In genomic region chr19:44007186-44007585, GRCm38 (mm10) we compare ENCODE assay signal across 14 mouse cellular contexts. TPM values are rescaled to one million over a fixed set of nuclear protein-coding genes. Genes with fewer than 3 reads are reported as not detected.
DNase-seq lines count a peak whose midpoint lies in the region; ATAC-seq and TF ChIP-seq lines count a peak whose summit lies in the region.
"Had no signal": no experiment of that assay in that cellular context is flagged by ENCODE, and none has a peak within 500 bp of the region (broad histone marks: within the 10 kb centered on the region; RNA-seq: fewer than 3 reads in every experiment).

No protein-coding gene starts in this region.

- peak; percentile 24 for DNase-seq in limb, embryonic 11.5 days (ENCODE audit: low spot score)
- no peak for DNase-seq in limb, embryonic 10.5 days (ENCODE audit: low spot score)
- no peak for DNase-seq in ES-E14 (ENCODE audit: low read depth, low spot score)
- DNase-seq in embryonic facial prominence, embryonic 14.5 days (ENCODE audit: low spot score): peak; percentile 44
- DNase-seq in MN1 (ENCODE audit: low spot score): no peak
- no peak for DNase-seq in hindbrain, embryonic 10.5 days (ENCODE audit: low spot score)
- DNase-seq: adrenal gland, postnatal 14 days; liver, embryonic 13.5 days had no signal

- H3K9me3 ChIP-seq in limb, embryonic 11.5 days (ENCODE audit: control insufficient read depth, low read length): no peaks in the 10 kb centered on the region
- H3K9me3 ChIP-seq in limb, embryonic 10.5 days (replicated peaks): no peaks in the 10 kb centered on the region
- no peaks in the 10 kb centered on the region for H3K9me3 ChIP-seq in ES-E14 (ENCODE audit: control insufficient read depth, insufficient read depth, low read depth, low read length)
- H3K9me3 ChIP-seq in embryonic facial prominence, embryonic 14.5 days (ENCODE audit: control insufficient read depth, low read length): no peaks in the 10 kb centered on the region
- no peaks in the 10 kb centered on the region for H3K9me3 ChIP-seq in limb, embryonic 15.5 days
- no peaks in the 10 kb centered on the region for H3K9me3 ChIP-seq in hindbrain, embryonic 10.5 days
- H3K9me3 ChIP-seq: forebrain, embryonic 13.5 days; liver, embryonic 13.5 days had no signal

- no peak overlapping the region for H3K27ac ChIP-seq in limb, embryonic 11.5 days (replicated peaks; ENCODE audit: low read depth, low read length)
- H3K27ac ChIP-seq in limb, embryonic 10.5 days: no peak overlapping the region
- no peak overlapping the region for H3K27ac ChIP-seq in ES-E14 (ENCODE audit: insufficient read depth, low read depth, low read length, poor library complexity, severe bottlenecking)
- no peak overlapping the region for H3K27ac ChIP-seq in embryonic facial prominence, embryonic 14.5 days (replicated peaks; ENCODE audit: low read depth, low read length)
- H3K27ac ChIP-seq in limb, embryonic 15.5 days: no peak overlapping the region
- no peak overlapping the region for H3K27ac ChIP-seq in hindbrain, embryonic 10.5 days
- H3K27ac ChIP-seq: forebrain, embryonic 13.5 days; layer of hippocampus, adult 2 months; liver, embryonic 13.5 days had no signal

- H3K27me3 ChIP-seq in limb, embryonic 11.5 days (ENCODE audit: control insufficient read depth, insufficient read depth, low read length): no peaks in the 10 kb centered on the region
- H3K27me3 ChIP-seq in limb, embryonic 10.5 days (ENCODE audit: low read depth, poor library complexity, severe bottlenecking): no peaks in the 10 kb centered on the region
- no peaks in the 10 kb centered on the region for H3K27me3 ChIP-seq in embryonic facial prominence, embryonic 14.5 days (replicated peaks; ENCODE audit: control insufficient read depth, insufficient read depth, low read length)
- no peaks in the 10 kb centered on the region for H3K27me3 ChIP-seq in limb, embryonic 15.5 days
- no peaks in the 10 kb centered on the region for H3K27me3 ChIP-seq in hindbrain, embryonic 10.5 days (ENCODE audit: insufficient read depth, poor library complexity, severe bottlenecking)
- H3K27me3 ChIP-seq: forebrain, embryonic 13.5 days; liver, embryonic 13.5 days had no signal

- H3K9ac ChIP-seq in limb, embryonic 11.5 days (ENCODE audit: low read length): no peak overlapping the region
- H3K9ac ChIP-seq in ES-E14 (ENCODE audit: insufficient read depth, low read depth, low read length, poor library complexity, severe bottlenecking): no peak overlapping the region
- no peak overlapping the region for H3K9ac ChIP-seq in embryonic facial prominence, embryonic 14.5 days (ENCODE audit: low read depth, low read length)
- H3K9ac ChIP-seq in limb, embryonic 15.5 days: no peak overlapping the region
- H3K9ac ChIP-seq: forebrain, embryonic 13.5 days; liver, embryonic 13.5 days had no signal

- no peak overlapping the region for H3K4me3 ChIP-seq in limb, embryonic 11.5 days (ENCODE audit: low read depth, low read length)
- H3K4me3 ChIP-seq in limb, embryonic 10.5 days: no peak overlapping the region
- H3K4me3 ChIP-seq in ES-E14 (ENCODE audit: insufficient read depth in 1 of 2, low read depth in 1 of 2, low read length in 2 of 2, poor library complexity in 1 of 2, severe bottlenecking in 1 of 2): peak overlapping the region; percentile 10 to 19; a peak in 3 of 4 replicates
- H3K4me3 ChIP-seq in embryonic facial prominence, embryonic 14.5 days (ENCODE audit: low read depth, low read length): no peak overlapping the region
- H3K4me3 ChIP-seq in limb, embryonic 15.5 days: no peak overlapping the region
- no peak overlapping the region for H3K4me3 ChIP-seq in hindbrain, embryonic 10.5 days
- H3K4me3 ChIP-seq: forebrain, embryonic 13.5 days; layer of hippocampus, adult 2 months; liver, embryonic 13.5 days had no signal

- 68% methylated on average over 12 of the region's 12 CpGs for WGBS in limb, embryonic 11.5 days
- WGBS in limb, embryonic 10.5 days: 79% methylated on average over 12 of the region's 12 CpGs
- 51% methylated on average over 12 of the region's 12 CpGs for WGBS in embryonic facial prominence, embryonic 14.5 days
- 44% methylated on average over 12 of the region's 12 CpGs for WGBS in limb, embryonic 15.5 days
- WGBS in hindbrain, embryonic 10.5 days: 67% methylated on average over 12 of the region's 12 CpGs

- no peaks in the 10 kb centered on the region for H3K36me3 ChIP-seq in limb, embryonic 11.5 days (ENCODE audit: control insufficient read depth, insufficient read depth, low read length)
- H3K36me3 ChIP-seq in limb, embryonic 10.5 days: no peaks in the 10 kb centered on the region
- no peaks in the 10 kb centered on the region for H3K36me3 ChIP-seq in ES-E14 (ENCODE audit: control insufficient read depth, insufficient read depth, low read length, poor library complexity, severe bottlenecking)
- no peaks in the 10 kb centered on the region for H3K36me3 ChIP-seq in embryonic facial prominence, embryonic 14.5 days (ENCODE audit: control insufficient read depth, insufficient read depth, low read length)
- H3K36me3 ChIP-seq in limb, embryonic 15.5 days: no peaks in the 10 kb centered on the region
- no peaks in the 10 kb centered on the region for H3K36me3 ChIP-seq in hindbrain, embryonic 10.5 days
- H3K36me3 ChIP-seq: liver, embryonic 13.5 days had no signal

- in situ Hi-C loops in ES-E14 (cut with MboI; ENCODE audit: low sequenced_read_pairs in 2 of 2, unreplicated experiment in 2 of 2): no loop called here

- H3K4me1 ChIP-seq in limb, embryonic 11.5 days (ENCODE audit: control insufficient read depth, insufficient read depth, low read length): no peaks in the 10 kb centered on the region
- no peaks in the 10 kb centered on the region for H3K4me1 ChIP-seq in limb, embryonic 10.5 days
- peaks cover 1 to 2% of the 10 kb centered on the region in 2 experiments; a peak in 1 of 4 replicates for H3K4me1 ChIP-seq in ES-E14 (ENCODE audit: control insufficient read depth in 2 of 2, insufficient read depth in 2 of 2, low read length in 2 of 2, poor library complexity in 1 of 2)
- H3K4me1 ChIP-seq in embryonic facial prominence, embryonic 14.5 days (ENCODE audit: control insufficient read depth, insufficient read depth, low read length): no peaks in the 10 kb centered on the region
- no peaks in the 10 kb centered on the region for H3K4me1 ChIP-seq in limb, embryonic 15.5 days
- 0 out of 2 replicates have a peak, but pooled peaks cover 4% of the 10 kb centered on the region for H3K4me1 ChIP-seq in hindbrain, embryonic 10.5 days (replicated peaks)
- H3K4me1 ChIP-seq: forebrain, embryonic 13.5 days; liver, embryonic 13.5 days had no signal

- ATAC-seq in limb, embryonic 11.5 days (ENCODE audit: insufficient number of reproducible peaks, low FRiP score, low TSS enrichment, low read depth): no peak
- ATAC-seq in embryonic facial prominence, embryonic 14.5 days (ENCODE audit: low read depth): peak; percentile 67; the same call in 1 of the 2 replicates
- no peak for ATAC-seq in limb, embryonic 15.5 days (ENCODE audit: insufficient number of reproducible peaks, low FRiP score, low TSS enrichment, low read depth)
- ATAC-seq: CD4-positive, CD25-positive, alpha-beta regulatory T cell, adult 4 months; forebrain, embryonic 13.5 days; hindbrain, embryonic 16.5 days had no signal

- H3K4me2 ChIP-seq in limb, embryonic 11.5 days (ENCODE audit: low read depth, severe bottlenecking): no peak overlapping the region
- H3K4me2 ChIP-seq in embryonic facial prominence, embryonic 14.5 days (ENCODE audit: low read depth, low read length): 0 out of 2 replicates have a peak overlapping the region, but pooled peaks have one; percentile 7
- H3K4me2 ChIP-seq in limb, embryonic 15.5 days: 0 out of 2 replicates have a peak overlapping the region, but pooled peaks have one; percentile 15
- H3K4me2 ChIP-seq: forebrain, embryonic 13.5 days; liver, embryonic 13.5 days had no signal

TF ChIP-seq in ES-E14, 5 proteins besides CTCF, POLR2A, EP300 and RAD21:
- TF ChIP-seq ZNF384 (IDR thresholded peaks at IDR 0.05; ENCODE audit: low read depth, low read length) (no peak), ZC3H11A (IDR thresholded peaks at IDR 0.05; ENCODE audit: borderline replicate concordance, low read depth, low read length) (no peak), CHD2 (IDR thresholded peaks at IDR 0.05; ENCODE audit: low read depth, low read length) (no peak), MAFK (IDR thresholded peaks at IDR 0.05; ENCODE audit: insufficient read depth, low read depth, low read length) (no peak), HCFC1 (IDR thresholded peaks at IDR 0.05; ENCODE audit: borderline replicate concordance, insufficient read depth, low read length) (no peak)

RNA-seq across cellular contexts. Expression of gene Cpn1, which starts 20.8 kb away (rescaled TPM):
- not detected in 2 replicates for polyA plus RNA-seq in limb, embryonic 11.5 days (2014; fragmentation: Nextera tagmentation; extraction: Ambion mirVana)
- polyA plus RNA-seq in limb, embryonic 10.5 days (2016; fragmentation: Nextera tagmentation; extraction: Ambion mirVana): 0.10 TPM in 1 of 2 replicates, not detected in the other
- total RNA-seq in ES-E14 (2012; rRNA removed): 11.3 and 11.8 TPM in 2 replicates
- 0.22 and 0.33 TPM in 2 replicates for polyA plus RNA-seq in embryonic facial prominence, embryonic 14.5 days (2014; fragmentation: Nextera tagmentation; extraction: Ambion mirVana)
- 0.18 TPM in 1 of 2 replicates, not detected in the other for polyA plus RNA-seq in limb, embryonic 15.5 days (2015; fragmentation: Nextera tagmentation; extraction: Ambion mirVana)
- 0.16 and 0.86 TPM in 2 replicates for polyA plus RNA-seq in hindbrain, embryonic 10.5 days (2016; fragmentation: Nextera tagmentation; extraction: Ambion mirVana)
- polyA plus RNA-seq: CD4-positive, CD25-positive, alpha-beta regulatory T cell, adult 4 months had no signal

RNA-seq across cellular contexts. Expression of gene Cyp2c23, which starts 21.8 kb away (rescaled TPM):
- polyA plus RNA-seq in limb, embryonic 11.5 days (2014; fragmentation: Nextera tagmentation; extraction: Ambion mirVana): 0.12 and 0.13 TPM in 2 replicates
- polyA plus RNA-seq in limb, embryonic 10.5 days (2016; fragmentation: Nextera tagmentation; extraction: Ambion mirVana): not detected in 2 replicates
- 0.31 and 0.74 TPM in 2 replicates for total RNA-seq in ES-E14 (2012; rRNA removed)
- not detected in 2 replicates for polyA plus RNA-seq in embryonic facial prominence, embryonic 14.5 days (2014; fragmentation: Nextera tagmentation; extraction: Ambion mirVana)
- 0.09 and 0.10 TPM in 2 replicates for polyA plus RNA-seq in limb, embryonic 15.5 days (2015; fragmentation: Nextera tagmentation; extraction: Ambion mirVana)
- polyA plus RNA-seq in hindbrain, embryonic 10.5 days (2016; fragmentation: Nextera tagmentation; extraction: Ambion mirVana): not detected in 2 replicates
- total RNA-seq: layer of hippocampus, adult 2 months had no signal
- polyA plus RNA-seq: CD4-positive, CD25-positive, alpha-beta regulatory T cell, adult 4 months; forebrain, embryonic 13.5 days; heart, embryonic 16.5 days; hindbrain, embryonic 16.5 days had no signal

Comparison
In these comparisons a context has a peak if more than half of its experiments do, and no peak if none do; other contexts are left out.
1. DNase-seq: peak in limb, embryonic 11.5 days (single experiment) and embryonic facial prominence, embryonic 14.5 days (single experiment); none in limb, embryonic 10.5 days (single experiment), ES-E14 (single experiment), MN1 (single experiment) and hindbrain, embryonic 10.5 days (single experiment).
2. H3K4me3 ChIP-seq: peak in ES-E14 (2 of 2); none in limb, embryonic 11.5 days (single experiment), limb, embryonic 10.5 days (single experiment), embryonic facial prominence, embryonic 14.5 days (single experiment), limb, embryonic 15.5 days (single experiment) and hindbrain, embryonic 10.5 days (single experiment).